In genomic region chr3:108197066-108197497, GRCm38 (mm10) we compare ENCODE assay signal across 8 mouse cellular contexts. TPM values are rescaled to one million over a fixed set of nuclear protein-coding genes. Genes with fewer than 3 reads are reported as not detected.
DNase-seq lines count a peak whose midpoint lies in the region; ATAC-seq and TF ChIP-seq lines count a peak whose summit lies in the region.

No protein-coding gene starts in this region.

- no peaks in the 10 kb centered on the region for H3K27me3 ChIP-seq in forebrain, embryonic 11.5 days (ENCODE audit: control insufficient read depth, insufficient read depth, low read length)
- H3K27me3 ChIP-seq in hindbrain, postnatal 0 days (ENCODE audit: insufficient read depth, low read length): no peaks in the 10 kb centered on the region
- no peaks in the 10 kb centered on the region for H3K27me3 ChIP-seq in limb, embryonic 11.5 days (ENCODE audit: control insufficient read depth, insufficient read depth, low read length)

- no peaks in the 10 kb centered on the region; the same call in 1 of the 2 replicates for H3K36me3 ChIP-seq in forebrain, embryonic 11.5 days (ENCODE audit: control insufficient read depth, insufficient read depth, low read length)
- no peaks in the 10 kb centered on the region; the same call in 1 of the 2 replicates for H3K36me3 ChIP-seq in hindbrain, postnatal 0 days (ENCODE audit: insufficient read depth, low read length)
- H3K36me3 ChIP-seq in limb, embryonic 11.5 days (ENCODE audit: control insufficient read depth, insufficient read depth, low read length): no peaks in the 10 kb centered on the region

- no peak overlapping the region for H3K4me3 ChIP-seq in forebrain, embryonic 11.5 days (ENCODE audit: low read depth, low read length)
- H3K4me3 ChIP-seq in hindbrain, postnatal 0 days (ENCODE audit: low read length): no peak overlapping the region
- H3K4me3 ChIP-seq in limb, embryonic 11.5 days (ENCODE audit: low read depth, low read length): no peak overlapping the region

- peak; percentile 60 for DNase-seq in testis, postnatal 10 days (ENCODE audit: low spot score)
- DNase-seq in testis, postnatal 14 days (ENCODE audit: low spot score): no peak
- peak; percentile 69 for DNase-seq in forebrain, embryonic 11.5 days (ENCODE audit: low spot score)
- peak; percentile 73 for DNase-seq in hindbrain, postnatal 0 days (ENCODE audit: low spot score)
- peak; percentile 67 for DNase-seq in limb, embryonic 11.5 days (ENCODE audit: low spot score)
- DNase-seq in neural tube, embryonic 10.5 days (ENCODE audit: extremely low spot score, low spot score): peak; percentile 54
- no peak for DNase-seq in yolk sac, embryonic 10.5 days (ENCODE audit: low spot score)

- H3K4me2 ChIP-seq in forebrain, embryonic 11.5 days (ENCODE audit: low read depth, low read length, severe bottlenecking): no peak overlapping the region
- H3K4me2 ChIP-seq in hindbrain, postnatal 0 days (ENCODE audit: low read depth, low read length): peak overlapping the region; percentile 36
- H3K4me2 ChIP-seq in limb, embryonic 11.5 days (ENCODE audit: low read depth, severe bottlenecking): no peak overlapping the region; the same call in 1 of the 2 replicates

- H3K9ac ChIP-seq in forebrain, embryonic 11.5 days (ENCODE audit: low read length): peak overlapping the region; percentile 20
- peak overlapping the region; percentile 40; the same call in 1 of the 2 replicates for H3K9ac ChIP-seq in hindbrain, postnatal 0 days (replicated peaks; ENCODE audit: low read length)
- 0 out of 2 replicates have a peak overlapping the region, but pooled peaks have one; percentile 3 for H3K9ac ChIP-seq in limb, embryonic 11.5 days (ENCODE audit: low read length)

- 28% methylated on average over 14 of the region's 14 CpGs for WGBS in forebrain, embryonic 11.5 days
- 12% methylated on average over 14 of the region's 14 CpGs for WGBS in hindbrain, postnatal 0 days
- WGBS in limb, embryonic 11.5 days: 17% methylated on average over 13 of the region's 14 CpGs

- peaks cover 12% of the 10 kb centered on the region for H3K4me1 ChIP-seq in forebrain, embryonic 11.5 days (replicated peaks; ENCODE audit: control insufficient read depth, insufficient read depth, low read length)
- peaks cover 24% of the 10 kb centered on the region for H3K4me1 ChIP-seq in hindbrain, postnatal 0 days (ENCODE audit: insufficient read depth, low read length)
- peaks cover 21% of the 10 kb centered on the region; the same call in 1 of the 2 replicates for H3K4me1 ChIP-seq in limb, embryonic 11.5 days (ENCODE audit: control insufficient read depth, insufficient read depth, low read length)

- 0 out of 2 replicates have a peak, but pooled peaks have one; percentile 11 for ATAC-seq in forebrain, embryonic 11.5 days (replicated peaks; ENCODE audit: low FRiP score)
- peak; percentile 50 for ATAC-seq in hindbrain, postnatal 0 days
- ATAC-seq in limb, embryonic 11.5 days (ENCODE audit: insufficient number of reproducible peaks, low FRiP score, low TSS enrichment, low read depth): 0 out of 2 replicates have a peak, but pooled peaks have one; percentile 23
- ATAC-seq in activated CD4-positive, CD25-positive, alpha-beta regulatory T cell, adult 4 months: no peak

- H3K9me3 ChIP-seq in forebrain, embryonic 11.5 days (ENCODE audit: control insufficient read depth, low read length): no peaks in the 10 kb centered on the region
- no peaks in the 10 kb centered on the region for H3K9me3 ChIP-seq in hindbrain, postnatal 0 days (ENCODE audit: low read length)
- no peaks in the 10 kb centered on the region for H3K9me3 ChIP-seq in limb, embryonic 11.5 days (ENCODE audit: control insufficient read depth, low read length)

- H3K27ac ChIP-seq in forebrain, embryonic 11.5 days (ENCODE audit: low read depth, low read length): no peak overlapping the region; the same call in 1 of the 2 replicates
- peak overlapping the region; percentile 75 for H3K27ac ChIP-seq in hindbrain, postnatal 0 days
- no peak overlapping the region for H3K27ac ChIP-seq in limb, embryonic 11.5 days (replicated peaks; ENCODE audit: low read depth, low read length)

- TF ChIP-seq CTCF in hindbrain, postnatal 0 days (IDR thresholded peaks at IDR 0.05; ENCODE audit: low read depth): peak; percentile 38

RNA-seq across cellular contexts. Expression of gene Cyb561d1, which starts 3.9 kb away (rescaled TPM):
- polyA plus RNA-seq in forebrain, embryonic 11.5 days (2014; fragmentation: Nextera tagmentation; extraction: Ambion mirVana): 3.1 and 3.2 TPM in 2 replicates
- total RNA-seq in hindbrain, postnatal 0 days (2014; rRNA removed): 3.8 and 4.2 TPM in 2 replicates
- 3.1 and 3.3 TPM in 2 replicates for polyA plus RNA-seq in hindbrain, postnatal 0 days (2015; fragmentation: Nextera tagmentation; extraction: Ambion mirVana)
- polyA plus RNA-seq in limb, embryonic 11.5 days (2014; fragmentation: Nextera tagmentation; extraction: Ambion mirVana): 0.98 and 1.1 TPM in 2 replicates
- 1 to 10 TPM; 5.9 to 6.9 TPM for polyA plus RNA-seq in activated CD4-positive, CD25-positive, alpha-beta regulatory T cell, adult 4 months (2017; shearing (Covaris generic))

RNA-seq across cellular contexts. Expression of gene Amigo1, which starts 10.9 kb away (rescaled TPM):
- 4.2 and 5.2 TPM in 2 replicates for polyA plus RNA-seq in forebrain, embryonic 11.5 days (2014; fragmentation: Nextera tagmentation; extraction: Ambion mirVana)
- 36.6 and 37.3 TPM in 2 replicates for total RNA-seq in hindbrain, postnatal 0 days (2014; rRNA removed)
- polyA plus RNA-seq in hindbrain, postnatal 0 days (2015; fragmentation: Nextera tagmentation; extraction: Ambion mirVana): 10.7 and 11.3 TPM in 2 replicates
- 2.2 and 2.7 TPM in 2 replicates for polyA plus RNA-seq in limb, embryonic 11.5 days (2014; fragmentation: Nextera tagmentation; extraction: Ambion mirVana)
- polyA plus RNA-seq in activated CD4-positive, CD25-positive, alpha-beta regulatory T cell, adult 4 months (2017; shearing (Covaris generic)): under 1 TPM; 0.09 to 0.19 TPM

RNA-seq across cellular contexts. Expression of gene Atxn7l2, which starts 13.7 kb away (rescaled TPM):
- 22.3 and 24.3 TPM in 2 replicates for polyA plus RNA-seq in forebrain, embryonic 11.5 days (2014; fragmentation: Nextera tagmentation; extraction: Ambion mirVana)
- total RNA-seq in hindbrain, postnatal 0 days (2014; rRNA removed): 18.4 and 20.8 TPM in 2 replicates
- polyA plus RNA-seq in hindbrain, postnatal 0 days (2015; fragmentation: Nextera tagmentation; extraction: Ambion mirVana): 15.1 and 15.4 TPM in 2 replicates
- polyA plus RNA-seq in limb, embryonic 11.5 days (2014; fragmentation: Nextera tagmentation; extraction: Ambion mirVana): 21.1 and 25.6 TPM in 2 replicates
- polyA plus RNA-seq in activated CD4-positive, CD25-positive, alpha-beta regulatory T cell, adult 4 months (2017; shearing (Covaris generic)): 1 to 10 TPM; 4.3 to 7.8 TPM

RNA-seq across cellular contexts. Expression of gene Sypl2, which starts 29.4 kb away (rescaled TPM):
- polyA plus RNA-seq in forebrain, embryonic 11.5 days (2014; fragmentation: Nextera tagmentation; extraction: Ambion mirVana): 2.3 and 3.5 TPM in 2 replicates
- 1.5 and 1.9 TPM in 2 replicates for total RNA-seq in hindbrain, postnatal 0 days (2014; rRNA removed)
- polyA plus RNA-seq in hindbrain, postnatal 0 days (2015; fragmentation: Nextera tagmentation; extraction: Ambion mirVana): 0.75 and 0.81 TPM in 2 replicates
- polyA plus RNA-seq in limb, embryonic 11.5 days (2014; fragmentation: Nextera tagmentation; extraction: Ambion mirVana): 0.43 and 0.51 TPM in 2 replicates
- polyA plus RNA-seq in activated CD4-positive, CD25-positive, alpha-beta regulatory T cell, adult 4 months (2017; shearing (Covaris generic)): not detected

RNA-seq across cellular contexts. Expression of gene Gpr61, which starts 42.4 kb away (rescaled TPM):
- 0.25 and 0.32 TPM in 2 replicates for polyA plus RNA-seq in forebrain, embryonic 11.5 days (2014; fragmentation: Nextera tagmentation; extraction: Ambion mirVana)
- 12.2 and 12.4 TPM in 2 replicates for total RNA-seq in hindbrain, postnatal 0 days (2014; rRNA removed)
- polyA plus RNA-seq in hindbrain, postnatal 0 days (2015; fragmentation: Nextera tagmentation; extraction: Ambion mirVana): 6.1 and 6.8 TPM in 2 replicates
- polyA plus RNA-seq in limb, embryonic 11.5 days (2014; fragmentation: Nextera tagmentation; extraction: Ambion mirVana): 0.11 and 0.29 TPM in 2 replicates
- polyA plus RNA-seq in activated CD4-positive, CD25-positive, alpha-beta regulatory T cell, adult 4 months (2017; shearing (Covaris generic)): not detected

Comparison
In these comparisons a context has a peak if more than half of its experiments do, and no peak if none do; other contexts are left out.
1. DNase-seq: peak in testis, postnatal 10 days (single experiment), forebrain, embryonic 11.5 days (single experiment), hindbrain, postnatal 0 days (single experiment), limb, embryonic 11.5 days (single experiment) and neural tube, embryonic 10.5 days (single experiment); none in testis, postnatal 14 days (single experiment) and yolk sac, embryonic 10.5 days (single experiment).
2. Peak in every context shown above with its lines, with median percentiles within 50 percentile points of each other: H3K9ac ChIP-seq.